Mouse (Mus musculus): ENCODE results near the gene Kcnq1. TPM values are rescaled to one million over a fixed set of nuclear protein-coding genes. Genes with fewer than 3 reads are reported as not detected.

The Kcnq1 gene
- total RNA-seq, 2 experiments from 2014 or later = 0.50 to 0.57 TPM

- DNase-seq (ENCODE audit: low spot score) = no peak
Observed at GRCm38 (mm10) chr7:143310847-143311246, 204.7 kb downstream of the Kcnq1 start.

- DNase-seq (ENCODE audit: low spot score) = no peak
Observed at GRCm38 (mm10) chr7:143311471-143311870, 205.3 kb downstream of the Kcnq1 start.

GRCm38 (mm10) chr7:143313572-143314319 is 207.6 kb downstream of the Kcnq1 start:
- DNase-seq (ENCODE audit: low spot score) = peak; percentile 77

GRCm38 (mm10) chr7:143318512-143318911 is 212.3 kb downstream of the Kcnq1 start:
- no peak for DNase-seq (ENCODE audit: low spot score)

GRCm38 (mm10) chr7:143320367-143320766 is 214.2 kb downstream of the Kcnq1 start:
- DNase-seq (ENCODE audit: low spot score) = peak; percentile 50

- DNase-seq (ENCODE audit: low spot score) = no peak
Observed at GRCm38 (mm10) chr7:143325051-143325450, 218.9 kb downstream of the Kcnq1 start.

- no peak for DNase-seq (ENCODE audit: low spot score)
Observed at GRCm38 (mm10) chr7:143328185-143328915, 222.2 kb downstream of the Kcnq1 start.

- no peak for DNase-seq (ENCODE audit: low spot score)
Observed at GRCm38 (mm10) chr7:143329110-143329810, 223.1 kb downstream of the Kcnq1 start.

- DNase-seq (ENCODE audit: low spot score) = no peak
Observed at GRCm38 (mm10) chr7:143333040-143333439, 226.9 kb downstream of the Kcnq1 start.

- no peak for DNase-seq (ENCODE audit: low spot score)
Observed at GRCm38 (mm10) chr7:143333604-143334003, 227.4 kb downstream of the Kcnq1 start.

- DNase-seq (ENCODE audit: low spot score) = no peak
Observed at GRCm38 (mm10) chr7:143338690-143339089, 232.5 kb downstream of the Kcnq1 start.

- no peak for DNase-seq (ENCODE audit: low spot score)
Observed at GRCm38 (mm10) chr7:143340601-143341281, 234.6 kb downstream of the Kcnq1 start.

- no peak for DNase-seq (ENCODE audit: low spot score)
Observed at GRCm38 (mm10) chr7:143341301-143341980, 235.3 kb downstream of the Kcnq1 start.

GRCm38 (mm10) chr7:143343781-143344306 is 237.7 kb downstream of the Kcnq1 start:
- DNase-seq (ENCODE audit: low spot score) = no peak

GRCm38 (mm10) chr7:143349287-143349686 is 243.1 kb downstream of the Kcnq1 start:
- no peak for DNase-seq (ENCODE audit: low spot score)

GRCm38 (mm10) chr7:143349848-143350247 is 243.7 kb downstream of the Kcnq1 start:
- no peak for DNase-seq (ENCODE audit: low spot score)

GRCm38 (mm10) chr7:143355831-143356230 is 249.7 kb downstream of the Kcnq1 start:
- no peak for DNase-seq (ENCODE audit: low spot score)

- no peak for DNase-seq (ENCODE audit: low spot score)
Observed at GRCm38 (mm10) chr7:143357109-143357508, 250.9 kb downstream of the Kcnq1 start.

- no peak for DNase-seq (ENCODE audit: low spot score)
Observed at GRCm38 (mm10) chr7:143357831-143358230, 251.7 kb downstream of the Kcnq1 start.

- no peak for DNase-seq (ENCODE audit: low spot score)
Observed at GRCm38 (mm10) chr7:143359762-143360161, 253.6 kb downstream of the Kcnq1 start.

- DNase-seq (ENCODE audit: low spot score) = no peak
Observed at GRCm38 (mm10) chr7:143360776-143361175, 254.6 kb downstream of the Kcnq1 start.

All from gastrocnemius, adult 18-20 months (tissue).